Mouse (Mus musculus): Measurements from ENCODE around the gene Ezh1. TPM values are rescaled to one million over a fixed set of nuclear protein-coding genes. Genes with fewer than 3 reads are reported as not detected.
"Not testable (repeated sequence)": the region's sequence is repeated elsewhere in the genome, so short reads cannot be mapped to it uniquely, and the experiment has no call there.

Ezh1 gene
- total RNA-seq, 4 experiments from 2014 or later: 28.6 to 37.3 (median 31.7) TPM

GRCm38 (mm10) chr11:101169301-101170107 is 56.8 kb downstream of the Ezh1 start:
- no peak for DNase-seq (ENCODE audit: low spot score)

DNA sequence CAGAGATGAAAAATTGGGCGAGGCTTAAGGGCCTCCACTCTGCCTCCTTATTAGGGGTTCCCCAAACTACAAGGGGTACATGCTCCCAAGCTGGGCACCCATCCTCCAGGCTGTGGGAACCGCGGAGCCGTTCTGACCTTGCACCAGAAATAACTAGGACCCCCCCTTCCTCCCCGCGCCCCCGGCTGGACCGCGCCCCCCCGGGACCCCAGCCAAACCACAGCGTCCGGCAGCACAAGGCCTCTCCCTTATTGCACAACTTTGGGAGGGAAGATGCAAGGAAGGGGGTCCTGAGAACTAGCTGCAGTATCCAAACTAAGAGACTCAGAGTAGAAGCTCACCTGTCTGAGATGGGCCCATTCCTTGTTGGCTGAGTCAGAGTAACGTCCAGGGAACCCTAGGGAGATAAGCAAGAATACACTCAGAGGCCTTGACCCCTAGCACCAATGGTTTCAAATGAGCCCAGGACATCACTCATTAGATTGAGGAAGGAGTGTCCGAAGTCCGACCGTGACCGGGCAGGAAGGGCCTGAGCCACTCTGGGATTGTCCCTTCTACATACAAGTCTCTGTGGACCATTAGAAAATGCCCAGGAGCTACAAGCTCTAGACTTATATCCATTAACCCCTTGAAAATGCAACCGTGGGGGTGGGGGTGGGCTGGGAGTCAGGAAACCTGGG is 57.8 kb downstream of the Ezh1 start:
- no peak for DNase-seq (ENCODE audit: low spot score)

DNA sequence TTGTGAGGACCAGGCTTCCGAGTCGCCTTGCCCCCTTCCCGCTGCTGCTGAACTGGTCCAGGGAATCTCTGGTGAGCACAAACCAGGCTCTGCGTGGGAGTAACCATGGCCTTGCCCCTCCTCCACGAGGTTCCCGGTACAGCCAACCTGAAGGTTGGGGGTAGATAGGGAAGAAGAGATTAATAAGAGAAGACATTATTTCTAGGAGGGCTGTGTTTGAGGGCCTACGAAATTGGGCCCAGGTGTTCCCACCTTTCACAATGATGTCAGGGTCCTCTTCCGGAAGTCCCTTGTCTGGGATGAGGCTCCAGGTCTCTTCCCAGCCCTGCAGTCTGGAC is 58.3 kb downstream of the Ezh1 start:
- DNase-seq (ENCODE audit: low spot score): no peak

GRCm38 (mm10) chr11:101167211-101167962 is 58.9 kb downstream of the Ezh1 start:
- DNase-seq (ENCODE audit: low spot score): no peak

DNA sequence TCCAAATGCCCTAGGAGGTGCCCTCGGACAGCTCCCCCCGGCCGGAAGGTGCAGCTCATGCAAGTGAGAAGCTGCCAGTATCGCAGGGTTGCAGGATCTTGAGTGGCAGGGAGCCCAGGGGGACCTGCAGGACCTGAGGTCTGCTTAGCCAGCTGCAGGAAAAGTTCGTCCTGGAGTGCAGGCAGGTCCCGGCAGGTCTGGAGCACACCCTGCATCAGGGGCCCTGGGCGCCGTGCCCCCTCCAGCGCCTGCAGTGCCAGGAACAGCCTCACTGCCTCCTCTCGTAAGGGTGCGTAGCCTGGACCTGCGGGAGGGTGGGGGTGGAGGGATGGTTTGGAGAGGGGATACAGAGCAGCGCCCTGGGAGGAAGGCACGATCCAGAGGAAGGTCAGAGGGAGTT is 59.9 kb downstream of the Ezh1 start:
- DNase-seq (ENCODE audit: low spot score): no peak

GRCm38 (mm10) chr11:101164677-101165580 is 61.3 kb downstream of the Ezh1 start:
- no peak for DNase-seq (ENCODE audit: low spot score)

DNA sequence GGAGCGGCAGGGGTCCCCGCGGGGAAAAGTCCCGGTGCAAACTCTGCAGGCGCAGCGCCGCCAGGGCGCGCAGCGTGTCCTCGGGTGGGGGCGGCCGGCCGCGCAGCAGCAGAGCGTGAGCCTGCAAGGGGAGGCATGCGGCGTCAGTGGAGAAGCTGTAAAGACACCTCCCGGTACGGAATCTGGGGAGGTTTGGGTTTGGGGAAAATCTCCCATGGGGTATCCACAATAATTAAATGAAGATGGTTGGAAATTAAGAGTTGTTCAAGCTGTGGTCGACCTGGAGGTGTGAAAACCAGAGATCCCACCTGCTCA is 62.0 kb downstream of the Ezh1 start:
- DNase-seq (ENCODE audit: low spot score): no peak

DNA sequence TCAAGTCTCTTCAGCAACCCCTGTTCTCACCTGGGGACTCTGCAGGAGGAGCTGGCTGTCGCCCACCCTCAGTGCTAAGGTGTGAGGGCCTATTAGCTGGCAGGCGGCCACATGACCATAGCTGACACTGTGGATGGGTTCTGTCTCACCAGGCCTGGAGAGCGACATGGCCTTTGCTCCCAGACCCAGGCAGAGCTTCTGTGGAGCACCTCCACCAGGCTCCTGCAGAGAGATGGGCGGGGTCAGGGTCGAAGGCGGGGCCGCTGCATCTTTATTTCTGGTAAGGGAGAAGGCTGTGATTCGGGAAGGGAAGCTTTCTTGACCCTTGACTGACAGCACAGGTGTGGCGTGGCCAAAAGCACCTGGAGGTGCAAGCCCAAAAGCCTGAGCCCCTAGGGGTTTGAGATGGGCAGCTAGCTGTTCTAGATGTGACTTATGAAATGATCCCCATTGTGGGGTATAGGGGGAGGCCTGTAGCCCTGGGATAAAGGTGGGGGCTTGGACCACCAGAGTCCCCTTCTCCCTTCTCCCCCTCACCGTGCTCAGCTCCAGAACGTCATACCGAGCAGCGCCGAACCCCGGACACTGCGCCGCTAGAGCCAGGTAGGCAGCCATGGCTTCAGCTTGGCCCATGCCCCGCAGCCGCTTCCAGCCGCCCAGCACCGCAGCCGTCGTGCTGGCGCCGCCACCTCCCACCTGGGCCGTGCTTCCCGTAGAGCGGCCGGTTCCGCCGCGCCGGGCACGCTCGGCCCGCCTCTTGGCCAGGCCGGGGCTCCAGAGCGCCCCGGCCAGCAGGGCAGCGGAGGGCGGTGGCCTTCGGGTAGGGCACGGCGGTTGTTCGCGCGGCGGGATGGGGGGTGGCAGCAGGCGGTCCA is 62.5 kb downstream of the Ezh1 start:
- no peak for DNase-seq (ENCODE audit: low spot score)

- peak; percentile 81 for DNase-seq (ENCODE audit: low spot score)
These were observed 63.5 kb downstream of the Ezh1 start for GRCm38 (mm10) chr11:101162772-101163171.

GRCm38 (mm10) chr11:101162301-101162700 is 64.0 kb downstream of the Ezh1 start:
- no peak for DNase-seq (ENCODE audit: low spot score)

DNA sequence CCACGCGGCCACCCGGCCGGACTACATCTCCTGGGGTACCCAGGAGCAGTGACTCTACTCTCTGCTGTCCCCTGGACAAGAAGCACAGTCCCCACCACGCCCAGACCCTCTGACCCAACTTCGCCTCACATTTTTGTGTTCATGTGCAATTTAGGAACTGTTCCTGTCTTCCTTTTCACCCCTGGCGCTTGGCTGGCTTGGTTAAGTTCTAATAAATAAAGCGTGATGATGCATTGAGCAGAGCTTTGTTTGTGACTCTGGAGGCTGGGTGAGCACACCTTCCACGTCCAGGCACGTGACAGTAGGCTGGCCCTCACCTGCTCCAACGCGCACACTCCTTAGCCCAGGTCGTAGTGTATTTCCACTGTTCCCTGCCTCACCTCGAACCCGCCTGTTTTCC is 64.7 kb downstream of the Ezh1 start:
- no peak for DNase-seq (ENCODE audit: low spot score)

- not testable (repeated sequence) for DNase-seq (ENCODE audit: low spot score)
These were observed 65.2 kb downstream of the Ezh1 start for GRCm38 (mm10) chr11:101160981-101161505.

DNA sequence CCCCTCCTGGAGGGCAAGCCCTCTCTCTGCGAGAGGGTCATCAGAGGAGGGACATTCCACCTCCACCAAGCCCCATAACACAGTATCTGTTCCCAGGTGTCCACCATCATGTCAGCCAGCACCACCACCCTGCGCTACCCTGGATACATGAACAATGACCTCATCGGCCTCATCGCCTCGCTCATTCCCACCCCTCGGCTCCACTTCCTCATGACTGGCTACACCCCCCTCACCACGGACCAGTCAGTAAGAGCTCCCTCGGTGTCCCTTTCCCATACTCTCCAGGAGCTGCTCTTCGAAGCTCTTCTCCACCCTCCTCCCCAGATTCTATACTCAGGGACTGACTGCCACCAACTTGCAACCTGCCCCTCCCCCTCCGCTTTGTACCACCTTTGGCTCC is 66.1 kb downstream of the Ezh1 start:
- DNase-seq (ENCODE audit: low spot score): not testable (repeated sequence)

DNA sequence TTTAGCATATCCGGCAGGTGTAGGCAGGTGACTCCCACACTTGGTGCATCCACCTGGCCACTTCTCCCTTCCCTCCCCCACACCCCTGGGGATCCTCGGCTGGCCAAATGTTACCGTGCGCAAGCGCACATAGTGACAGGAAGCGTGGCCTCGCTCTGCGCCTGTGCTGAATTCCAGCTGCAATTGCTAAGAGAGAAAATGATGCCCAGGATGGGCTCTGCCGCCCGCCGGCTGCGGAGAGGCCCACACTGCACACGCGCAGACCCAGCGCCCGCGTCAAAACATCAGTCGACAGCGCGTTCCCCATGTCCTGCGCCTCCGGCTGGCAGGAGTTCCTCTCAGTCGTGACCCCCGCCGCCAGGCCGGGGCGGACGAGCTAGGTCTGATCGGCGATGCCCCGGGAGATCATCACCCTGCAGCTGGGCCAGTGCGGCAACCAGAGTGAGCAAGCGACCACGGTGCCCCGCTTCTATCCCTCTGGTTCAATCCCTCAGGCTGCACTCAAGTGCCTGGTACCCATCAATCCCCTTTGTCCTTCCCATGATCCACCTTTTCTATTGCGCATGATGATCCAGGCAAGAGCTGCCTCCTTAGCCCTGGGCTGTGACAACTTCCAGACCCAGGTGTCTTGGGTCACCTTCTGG is 70.4 kb downstream of the Ezh1 start, which contains the start of gene Tubg2:
Gene Tubg2, plus strand, starts transcription at position 180 of the 644 bp plus-strand sequence.
- DNase-seq (ENCODE audit: low spot score): no peak

GRCm38 (mm10) chr11:101155151-101155550 is 71.1 kb downstream of the Ezh1 start:
- DNase-seq (ENCODE audit: low spot score): no peak

GRCm38 (mm10) chr11:101154648-101155047 is 71.6 kb downstream of the Ezh1 start:
- no peak for DNase-seq (ENCODE audit: low spot score)

DNA sequence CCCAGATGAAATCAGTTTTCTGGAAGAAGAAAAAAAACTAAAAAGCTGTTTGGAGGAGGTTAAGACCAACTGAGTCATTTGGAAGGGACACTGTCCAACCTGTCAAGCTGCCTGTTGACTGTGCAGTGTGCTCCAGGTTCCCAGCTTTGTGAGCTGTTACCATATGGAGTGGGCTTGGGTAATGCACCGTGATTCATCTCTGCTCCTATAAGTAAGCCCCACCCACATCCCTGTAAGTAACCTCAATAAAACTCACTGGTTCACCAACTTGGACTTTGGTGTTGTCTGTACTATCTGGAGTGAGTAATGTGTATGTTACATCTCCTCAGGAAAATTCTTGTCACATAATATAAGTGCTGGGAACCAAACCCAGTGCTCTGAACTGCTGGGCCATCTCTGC is 73.4 kb downstream of the Ezh1 start:
- DNase-seq (ENCODE audit: low spot score): no peak

DNA sequence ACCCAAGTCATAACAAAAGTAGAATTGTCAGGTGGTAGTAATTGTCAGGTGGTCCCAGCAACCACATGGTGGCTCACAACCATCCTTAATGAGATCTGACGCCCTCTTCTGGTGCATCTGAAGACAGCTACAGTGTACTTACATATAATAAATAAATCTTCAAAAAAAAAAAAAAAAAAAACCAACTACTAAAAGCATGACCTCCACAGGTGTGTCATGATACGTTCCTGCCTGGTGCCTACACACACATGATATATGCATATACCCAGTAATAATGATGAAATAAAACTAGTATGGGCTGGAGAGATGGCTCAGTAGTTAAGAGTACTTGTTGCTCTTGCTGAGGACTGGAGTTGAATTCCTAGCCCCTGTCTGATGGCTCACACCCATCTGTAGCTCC is 75.2 kb downstream of the Ezh1 start:
- no peak for DNase-seq (ENCODE audit: low spot score)

- DNase-seq (ENCODE audit: low spot score): no peak
These were observed 76.8 kb downstream of the Ezh1 start for GRCm38 (mm10) chr11:101149178-101150105.

All from heart, adult 8-10 months (tissue).